Mouse (Mus musculus) hindlimb bud, embryonic 11.5 days (tissue): ENCODE measurements around the gene Ttc24.

Experiments
- DNase-seq: peaks from one replicate; pipeline ENCODE4 v3.0.0-alpha.2; 2012; ENCODE audit warnings: low read depth, low spot score; ENCODE audit errors: extremely low spot score

Ttc24 gene

DNA sequence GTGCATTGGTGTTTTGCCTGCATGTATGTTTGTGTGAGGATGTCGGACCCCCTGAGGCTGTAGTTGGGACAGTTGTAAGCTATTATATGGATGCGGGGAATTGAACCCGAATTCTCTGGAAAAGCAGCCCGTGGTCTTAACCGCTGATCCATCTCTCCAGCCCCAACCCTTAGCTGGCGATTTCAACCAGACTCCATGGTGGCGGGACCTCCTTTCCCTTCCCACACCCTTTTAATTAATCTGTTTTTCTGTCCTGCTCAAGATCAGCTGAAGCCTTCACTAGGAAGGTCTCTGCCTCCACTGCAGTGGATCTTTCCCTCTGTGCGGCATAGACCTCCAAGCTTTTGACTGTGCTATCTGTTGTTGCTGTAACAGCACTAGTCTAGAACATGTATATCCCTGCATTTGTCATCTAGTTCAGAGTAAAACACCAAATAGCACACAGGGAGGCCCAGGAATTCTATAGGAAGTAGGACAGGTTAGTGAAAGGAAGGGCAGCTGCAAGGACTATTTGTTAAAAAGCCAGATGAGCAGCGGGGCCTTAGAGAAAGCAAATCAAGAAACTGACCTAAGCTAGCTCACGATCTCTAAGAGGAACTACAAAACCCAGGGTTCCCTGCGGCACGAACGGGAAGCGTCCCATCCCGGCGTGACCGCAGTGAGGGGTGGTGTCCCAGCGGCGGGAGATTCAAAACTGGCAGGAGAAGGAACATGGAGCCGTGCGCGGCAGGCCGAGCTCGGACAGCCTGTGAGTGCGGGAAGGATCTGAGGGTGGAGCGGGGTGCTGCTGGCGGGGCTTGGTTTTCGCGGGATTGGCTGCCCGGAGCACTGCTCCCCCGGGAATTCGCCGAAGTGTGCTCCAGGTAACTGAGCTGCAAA is 3.5 kb upstream of the Ttc24 start, which contains the start of gene Iqgap3:
Iqgap3 (plus strand) TSS at position 627 of the 879 bp plus-strand sequence.
- no peak for DNase-seq

DNA sequence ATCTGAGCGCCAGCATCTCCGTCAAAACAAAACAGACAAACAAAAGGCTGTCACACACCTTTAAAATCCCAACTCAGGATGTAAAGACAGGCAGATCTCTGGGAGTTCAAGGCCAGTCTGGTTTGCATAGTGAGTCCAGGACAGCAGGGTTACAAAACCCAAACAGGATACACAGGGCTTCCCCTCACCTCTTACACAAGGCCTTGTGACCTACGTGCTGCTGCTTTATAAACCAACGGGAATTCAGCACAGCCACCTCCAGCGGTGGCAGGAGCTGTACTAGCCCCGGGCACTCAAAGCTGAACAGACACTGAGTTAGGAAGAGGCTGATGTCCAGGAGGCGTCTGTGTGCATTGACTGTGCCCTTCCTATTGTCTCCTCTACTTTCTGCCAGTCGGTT is 663 bp downstream of the Ttc24 start:
- DNase-seq, result no peak

- DNase-seq, result no peak
These were observed 3.3 kb downstream of the Ttc24 start for GRCm38 (mm10) chr3:88074766-88075165.

DNA sequence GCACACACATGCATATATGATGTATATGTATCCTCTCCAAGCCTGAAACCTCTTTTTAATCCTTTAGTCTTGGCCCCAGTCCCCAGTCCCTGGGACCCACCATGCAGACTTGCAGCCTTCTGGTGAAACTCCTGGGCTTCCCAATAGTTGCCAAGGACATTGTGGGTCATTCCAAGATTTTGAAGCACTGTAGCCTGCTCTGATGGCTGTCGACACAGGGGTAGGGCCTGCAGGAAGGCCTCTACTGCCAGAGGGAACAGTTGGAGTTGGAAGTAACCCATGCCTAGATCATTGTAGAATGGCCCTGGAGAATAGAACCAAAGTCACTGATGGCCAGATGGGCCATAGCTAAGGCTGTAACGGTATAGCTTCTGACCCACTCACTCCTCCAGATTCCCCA is 3.8 kb downstream of the Ttc24 start:
- no peak for DNase-seq

GRCm38 (mm10) chr3:88073631-88074030 is 4.5 kb downstream of the Ttc24 start:
- DNase-seq, result no peak

- DNase-seq, result peak; percentile 73
These were observed 6.3 kb downstream of the Ttc24 start for GRCm38 (mm10) chr3:88071783-88072182.

DNA sequence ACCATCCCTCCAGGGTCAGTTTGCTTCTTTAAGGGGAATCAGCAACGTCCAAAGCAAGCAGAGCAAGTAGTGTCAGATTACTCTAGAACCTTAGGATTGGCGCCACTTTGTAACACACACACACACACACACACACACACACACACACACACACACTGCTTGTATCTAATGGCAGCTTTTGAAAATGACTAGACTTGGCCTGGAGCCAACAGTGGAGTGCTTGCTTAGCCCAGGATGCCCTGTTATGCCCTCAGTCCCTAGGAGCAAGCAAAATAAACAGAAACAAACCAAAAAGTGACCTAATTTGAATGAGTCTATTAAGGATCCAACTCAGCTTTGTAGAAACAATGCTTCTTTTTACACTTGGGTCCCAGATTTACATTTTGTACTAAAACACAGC is 9.7 kb downstream of the Ttc24 start:
- DNase-seq, result no peak

GRCm38 (mm10) chr3:88057902-88058696 is 20.0 kb downstream of the Ttc24 start, which contains the start of gene Naxe:
TSS of gene Naxe (minus strand) at chr3:88058495.
- peak; percentile 54 for DNase-seq

GRCm38 (mm10) chr3:88057030-88057429 is 21.1 kb downstream of the Ttc24 start:
- no peak for DNase-seq

DNA sequence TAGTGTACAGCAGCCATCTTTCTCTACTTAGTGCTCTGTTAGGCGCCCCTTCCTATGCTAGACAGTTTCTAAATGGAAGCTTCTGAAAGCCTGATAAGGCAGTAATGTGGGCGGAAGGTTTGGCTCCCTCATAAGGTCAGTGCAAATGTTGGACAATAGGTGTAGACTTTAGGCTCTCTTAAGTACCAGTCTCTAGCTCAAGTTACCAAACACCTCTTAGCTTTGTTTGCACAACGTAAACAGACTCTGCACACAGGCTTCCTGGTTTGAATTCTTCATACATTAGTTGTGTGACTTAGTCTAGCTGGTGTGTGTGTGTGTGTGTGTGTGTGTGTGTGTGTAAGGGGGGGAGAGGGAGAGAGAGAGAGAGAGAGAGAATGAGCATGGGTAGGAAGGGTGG is 28.6 kb downstream of the Ttc24 start:
- DNase-seq, result no peak

DNA sequence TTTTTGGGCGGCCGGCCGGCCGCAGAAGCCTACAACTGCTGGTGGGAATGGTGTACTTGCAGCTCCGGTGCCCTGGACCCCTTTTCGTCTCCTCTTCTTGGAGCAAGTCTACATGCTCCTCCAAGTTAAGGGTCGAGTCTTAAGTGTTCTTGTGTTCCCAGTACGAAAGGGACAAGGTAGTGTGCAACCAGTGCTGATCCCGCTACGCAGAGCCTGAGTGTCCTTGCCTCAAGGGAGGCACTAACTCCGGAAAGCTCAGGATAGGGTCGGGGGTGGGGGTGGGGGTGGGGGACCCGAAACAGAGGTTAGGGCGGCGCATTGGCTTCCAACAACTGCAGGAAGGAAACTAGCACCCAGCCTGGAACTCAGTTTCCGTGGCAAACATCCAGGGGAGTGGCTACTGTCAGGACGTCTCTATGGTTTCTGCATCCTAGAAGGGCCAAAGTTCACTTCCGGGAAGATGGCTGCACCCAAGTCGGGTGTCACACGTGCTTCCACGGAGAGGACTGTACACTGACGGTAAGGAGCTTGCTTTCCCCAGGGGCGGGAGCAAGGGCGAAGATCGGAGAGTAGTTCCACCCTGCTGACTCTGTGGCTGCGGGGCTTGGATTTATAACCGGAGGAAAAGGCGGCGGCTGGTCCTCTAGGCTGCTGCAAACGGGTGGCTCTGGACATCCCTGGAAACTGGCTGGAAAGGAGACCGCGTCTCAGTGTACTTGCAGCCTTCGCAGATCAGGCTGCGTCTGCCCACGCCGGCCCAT is 35.3 kb downstream of the Ttc24 start, which contains the start of gene Gpatch4:
Gpatch4 (plus strand) TSS at position 448 of the 761 bp plus-strand sequence.
- peak; percentile 98 for DNase-seq

DNA sequence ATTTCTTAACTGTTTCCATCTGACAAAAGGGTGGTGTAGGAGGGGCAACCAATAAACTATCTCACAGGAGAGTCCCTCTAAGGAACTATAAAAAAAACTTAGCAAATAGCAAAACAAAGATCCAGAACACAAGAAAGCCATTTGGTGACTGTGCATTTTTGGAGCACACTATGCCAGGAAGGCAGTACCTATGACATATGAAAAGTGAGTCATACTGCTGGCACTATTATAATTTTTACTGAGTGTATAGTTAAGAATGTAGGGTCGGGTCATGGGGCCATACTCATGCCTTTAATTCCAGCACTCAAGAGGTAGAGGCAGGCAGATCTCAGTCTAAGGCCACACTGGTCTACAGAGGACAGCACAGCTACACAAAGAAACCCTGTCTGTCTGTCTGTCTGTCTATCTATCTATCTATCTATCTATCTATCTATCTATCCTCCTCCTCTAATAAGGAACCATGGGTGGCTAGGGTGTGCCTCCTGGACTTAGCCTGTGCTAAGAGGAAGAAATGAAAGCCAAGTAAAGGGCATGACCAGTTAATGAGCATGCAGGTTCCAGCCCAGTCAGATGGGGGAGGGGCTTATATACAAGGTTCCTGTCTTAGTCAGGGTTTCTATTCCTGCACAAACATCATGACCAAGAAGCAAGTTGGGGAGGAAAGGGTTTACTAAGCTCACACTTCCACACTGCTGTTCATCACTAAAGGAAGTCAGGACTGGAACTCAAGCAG is 42.4 kb downstream of the Ttc24 start:
- DNase-seq, result no peak

DNA sequence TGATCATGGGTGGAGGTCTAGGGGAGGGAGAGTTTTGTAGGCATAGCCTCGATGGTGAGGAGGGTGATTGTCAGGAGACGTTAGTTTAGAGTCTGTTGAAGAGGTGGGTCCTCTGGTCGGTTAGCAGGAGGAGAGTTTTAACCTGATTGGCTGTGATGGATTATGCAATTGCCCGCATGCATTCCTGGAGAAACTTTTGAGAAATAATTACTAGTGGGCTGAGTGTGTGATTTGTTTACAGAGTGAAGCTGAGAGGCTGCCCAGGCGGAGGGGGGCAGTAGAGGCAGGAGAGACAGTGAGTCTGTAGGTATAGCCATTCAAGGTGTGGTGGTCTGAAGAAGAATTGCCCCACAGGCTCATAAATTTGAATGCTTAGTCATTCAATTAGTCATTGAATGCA is 44.6 kb downstream of the Ttc24 start:
- no peak for DNase-seq

DNA sequence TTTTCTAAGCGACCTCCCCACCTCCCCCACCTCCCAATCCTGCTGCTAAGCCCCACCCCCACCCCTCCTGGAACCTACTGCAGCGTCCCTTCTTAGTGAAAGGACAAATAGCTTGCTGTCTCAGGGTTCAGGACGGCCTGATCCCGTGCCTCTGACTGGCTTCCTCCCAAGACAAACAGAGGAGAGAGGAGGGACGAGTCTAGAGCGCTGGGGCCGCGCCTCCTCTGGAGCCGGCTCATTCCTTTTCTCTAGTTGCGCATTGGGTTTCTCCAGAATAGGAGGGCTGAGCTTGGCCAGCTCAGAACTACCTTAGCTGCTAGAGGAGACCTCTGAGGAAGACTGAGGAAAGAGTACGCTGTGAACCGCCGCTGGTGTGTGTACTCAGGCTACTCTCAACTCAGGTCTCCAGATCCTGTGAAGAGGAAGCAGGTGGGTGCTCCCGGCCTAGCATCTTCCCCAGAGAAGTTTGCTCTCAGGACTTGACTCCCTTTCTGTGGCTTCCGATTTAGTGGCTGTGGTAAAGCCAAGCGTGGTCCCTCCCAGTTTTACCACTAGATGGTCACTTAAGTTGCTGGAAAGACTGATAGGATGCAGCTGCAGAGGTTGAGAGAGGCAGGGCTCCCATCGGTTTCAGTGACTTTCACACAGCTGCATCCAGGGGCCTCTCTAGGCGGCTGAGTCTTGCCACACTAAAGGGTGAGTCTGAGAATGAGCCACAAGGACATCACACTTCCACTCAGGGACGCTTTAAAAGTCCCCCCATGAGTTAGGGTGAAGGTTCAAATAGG is 47.3 kb downstream of the Ttc24 start:
- no peak for DNase-seq

GRCm38 (mm10) chr3:88027434-88028186 is 50.5 kb downstream of the Ttc24 start, which contains the start of gene Hapln2:
TSS of gene Hapln2 (minus strand) at chr3:88027583.
- no peak for DNase-seq

- DNase-seq, result no peak
These were observed 51.3 kb downstream of the Ttc24 start for GRCm38 (mm10) chr3:88026823-88027222.

- DNase-seq, result no peak
These were observed 54.7 kb downstream of the Ttc24 start for GRCm38 (mm10) chr3:88023192-88024074.
